Mouse (Mus musculus) spleen, embryonic (tissue): ENCODE results near the gene Pde4d.

Experiments used
- CTCF ChIA-PET: fragments of 350-600 bp; sonication (Branson Sonifier 250); formaldehyde crosslinking; loops from one replicate; lab custom pipeline; 2022; lab: Charles Lee

Pde4d gene

DNA sequence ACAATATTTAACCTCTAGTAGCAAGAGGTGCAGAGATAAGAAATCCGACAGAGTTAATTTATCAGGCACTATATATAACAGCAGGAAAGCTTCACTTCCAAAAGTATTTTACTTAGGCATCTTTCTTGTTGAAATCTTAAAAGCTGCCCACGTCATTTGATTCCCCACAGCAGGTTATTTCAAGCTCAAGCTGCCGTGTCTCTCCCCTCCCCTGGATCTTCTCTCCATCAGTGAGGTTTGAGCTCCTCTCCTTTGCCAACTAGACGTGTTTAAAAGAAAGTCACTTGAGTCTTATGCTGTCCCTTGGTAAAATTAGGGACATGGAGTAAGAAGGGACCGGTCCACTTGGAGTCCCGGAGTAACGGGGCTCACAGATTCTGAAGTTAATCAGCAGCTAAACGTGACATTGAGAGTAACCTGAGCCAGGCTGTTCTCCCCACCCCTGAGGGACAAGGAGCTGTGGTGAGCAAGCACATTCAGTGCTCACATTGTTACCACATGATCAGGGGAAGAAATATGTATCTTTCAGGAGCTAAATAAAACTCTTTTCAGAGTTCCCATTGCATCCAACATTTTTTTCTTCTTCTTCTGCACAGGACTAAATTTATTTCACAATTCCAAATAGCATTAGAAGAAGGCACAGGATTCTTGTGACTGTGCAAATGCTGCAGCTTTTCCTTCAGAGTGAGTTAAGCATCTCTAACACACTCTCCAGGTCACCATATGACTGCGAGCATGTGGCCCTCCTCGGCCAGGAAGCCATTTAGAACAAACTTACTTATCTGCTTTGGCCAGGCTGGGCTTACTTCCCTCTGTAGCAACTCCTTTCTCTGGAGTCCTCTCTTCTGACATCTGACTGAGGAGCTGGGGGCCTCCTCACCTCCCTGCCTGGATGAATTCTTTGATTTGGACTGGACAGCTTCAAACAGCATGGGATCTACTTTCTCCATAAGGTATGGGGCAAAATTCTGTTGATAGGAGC, at the start of gene Pde4d:
Gene Pde4d, plus strand, starts transcription at position 833 of the 982 bp plus-strand sequence.
- CTCF ChIA-PET = no interaction called here

DNA sequence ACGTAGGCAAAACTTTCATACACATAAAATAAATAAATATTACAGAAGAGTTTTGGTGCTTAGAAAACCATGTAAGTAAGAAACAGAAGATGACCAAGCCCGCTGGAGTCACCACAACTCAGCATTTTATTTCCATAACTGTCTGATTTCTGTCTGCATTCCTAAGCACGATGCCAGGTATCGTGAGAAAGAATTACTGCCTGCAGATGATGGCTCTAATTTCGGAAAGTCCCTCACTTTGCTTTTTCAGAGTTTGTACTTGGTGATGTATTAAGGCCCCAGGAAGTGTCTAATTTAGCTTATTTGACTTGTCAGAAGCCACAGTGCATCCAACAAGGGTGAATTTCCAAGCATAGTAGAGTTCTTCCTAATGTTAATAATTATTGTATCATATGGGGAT, 46.6 kb upstream of the Pde4d start:
- CTCF ChIA-PET = no interaction called here

DNA sequence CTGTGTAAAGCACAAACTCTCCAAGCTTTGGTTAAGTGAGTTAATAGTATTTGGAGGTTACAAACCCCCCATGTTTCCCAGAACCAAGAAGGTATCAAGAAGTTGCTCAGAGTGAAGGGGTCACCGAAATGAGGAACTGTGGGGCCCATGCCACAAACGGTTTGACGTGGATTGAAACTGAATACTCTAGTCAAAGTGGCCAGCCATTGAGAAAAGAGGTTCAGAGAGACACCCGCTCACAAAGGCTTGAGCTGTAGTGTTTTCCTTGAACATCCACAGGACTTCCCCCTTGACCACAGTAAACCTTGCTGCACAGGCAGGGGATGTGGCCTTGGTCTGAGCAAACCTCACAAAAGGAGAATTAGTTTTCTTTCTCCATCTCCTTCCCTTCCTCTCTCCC, 45.4 kb upstream of the Pde4d start:
- CTCF ChIA-PET = no interaction called here

DNA sequence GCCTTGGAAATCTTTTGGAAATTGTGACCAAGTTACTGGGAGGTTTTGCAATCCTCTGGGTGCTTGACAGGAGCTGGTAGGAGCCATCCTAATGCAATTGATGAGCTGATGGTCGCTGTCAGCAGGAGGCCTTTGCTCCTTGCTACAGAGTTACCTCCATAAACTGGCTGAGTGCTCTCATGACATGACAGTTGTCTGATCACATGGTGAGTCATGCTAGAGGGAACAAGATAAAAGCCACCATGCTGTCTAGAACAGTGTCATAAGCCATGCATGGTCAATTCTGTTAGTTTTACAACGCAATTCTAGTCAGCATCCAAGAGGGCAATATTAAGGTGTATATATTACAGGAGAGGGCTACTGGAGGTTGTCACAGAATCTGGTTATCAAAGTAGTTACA, 34.3 kb upstream of the Pde4d start:
- CTCF ChIA-PET = no interaction called here

DNA sequence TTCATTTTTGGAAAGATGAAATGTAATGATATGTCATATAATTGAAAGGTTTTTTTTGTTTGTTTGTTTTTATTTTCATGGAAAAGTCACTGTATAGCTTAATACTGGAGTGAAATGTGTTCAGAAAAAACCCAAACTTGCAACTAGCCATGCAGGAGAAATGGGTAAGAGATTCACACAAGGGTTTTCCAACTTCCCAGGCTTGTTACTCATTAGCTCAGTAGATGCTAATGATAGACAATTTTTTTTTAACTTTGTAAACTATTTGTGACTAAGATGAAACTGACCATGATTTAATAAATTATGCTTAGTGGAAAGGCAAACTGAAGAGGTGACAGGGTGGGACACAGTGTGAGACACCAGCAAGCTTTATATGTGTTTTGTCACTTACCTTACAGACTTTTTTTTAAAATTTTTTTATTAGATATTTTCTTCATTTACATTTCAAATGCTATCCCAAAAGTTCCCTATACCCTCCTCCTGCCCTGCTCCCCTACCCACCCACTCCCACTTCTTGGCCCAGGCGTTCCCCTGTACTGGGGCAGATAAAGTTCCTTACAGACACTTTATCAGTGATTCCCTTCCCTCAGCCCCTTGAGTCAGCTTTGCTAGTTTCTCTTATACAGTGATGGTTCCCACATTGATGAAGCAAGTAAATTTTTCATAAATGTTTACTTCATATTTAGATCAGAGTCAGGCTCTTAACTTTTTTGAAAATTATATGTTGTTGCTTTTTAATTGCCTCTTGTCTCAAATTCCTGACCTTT, 30.8 kb upstream of the Pde4d start:
- CTCF ChIA-PET = no interaction called here

DNA sequence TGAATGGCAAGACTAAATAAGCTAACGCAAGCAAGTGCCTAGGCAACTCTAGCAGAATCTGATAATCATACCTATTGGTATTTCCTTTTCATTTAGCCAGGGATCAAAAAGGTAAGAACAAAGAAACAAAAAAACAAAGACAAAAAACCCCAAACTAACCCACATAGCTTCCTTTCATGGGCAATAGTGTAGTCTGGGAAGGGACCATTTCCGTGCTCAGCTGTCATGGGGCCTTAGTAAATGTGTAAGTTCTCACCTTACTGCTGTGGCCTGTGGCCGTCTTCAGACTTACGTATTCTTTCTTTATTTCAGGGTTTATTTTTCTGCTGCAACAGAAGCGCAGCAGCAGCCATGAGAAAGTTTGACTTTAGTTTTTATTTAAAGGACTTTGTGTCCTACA, 23.4 kb upstream of the Pde4d start:
- CTCF ChIA-PET = no interaction called here

DNA sequence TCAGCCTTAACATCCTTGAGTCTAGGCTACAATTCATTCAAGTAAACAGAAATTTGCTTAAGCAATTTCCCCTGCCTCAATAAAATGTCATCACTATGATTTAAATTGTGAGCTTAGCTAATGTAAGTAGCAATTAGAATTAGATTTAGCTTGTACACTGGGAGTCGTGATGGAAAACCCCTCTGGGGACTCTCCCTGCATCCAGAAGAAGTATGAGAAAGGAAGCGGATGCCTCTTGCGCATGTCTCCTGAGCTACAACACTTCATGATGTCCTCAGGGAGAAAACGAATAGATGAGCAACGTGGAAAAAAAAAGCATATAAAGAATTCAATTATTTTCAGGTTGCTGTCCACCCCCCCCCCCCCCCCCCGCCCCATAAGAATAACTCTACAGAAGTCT, 20.9 kb upstream of the Pde4d start:
- CTCF ChIA-PET = no interaction called here

DNA sequence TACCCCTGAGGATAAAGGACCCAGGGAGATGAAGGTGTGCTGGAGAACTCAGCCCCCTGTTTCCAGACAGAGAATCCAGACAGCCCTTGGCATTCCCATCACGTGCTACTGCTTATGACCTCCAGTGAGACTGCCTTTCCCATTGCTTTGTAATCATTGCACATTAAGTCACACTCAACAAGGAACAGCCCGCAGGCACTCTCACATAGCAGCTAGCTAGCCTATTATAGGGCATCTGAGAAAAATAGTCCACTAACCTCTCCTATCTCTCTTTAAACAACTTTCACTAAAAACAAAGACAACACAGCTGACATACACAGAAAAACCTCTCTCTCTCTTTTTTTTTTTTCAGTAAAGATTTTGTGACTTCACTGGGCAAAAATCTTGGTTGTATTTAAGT, 20.1 kb upstream of the Pde4d start:
- CTCF ChIA-PET = no interaction called here

DNA sequence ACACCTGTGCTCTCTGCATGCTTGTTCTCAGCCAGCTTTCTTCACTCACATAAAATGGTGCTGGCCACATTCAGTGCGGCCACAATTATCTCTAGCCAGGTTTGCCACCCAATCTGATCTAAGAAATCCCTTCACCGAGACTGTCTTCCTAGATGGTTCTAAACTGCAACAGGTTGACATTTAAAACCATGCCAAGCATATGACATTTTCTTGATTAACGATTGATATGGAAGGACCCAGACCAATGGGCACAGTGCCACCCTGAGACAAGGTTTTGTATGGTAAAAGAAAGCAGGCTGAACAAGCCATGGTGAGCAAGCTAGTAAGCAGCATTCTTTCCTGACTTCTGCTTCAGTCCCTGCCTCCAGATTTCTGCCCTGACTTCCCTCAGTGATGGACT, 18.0 kb upstream of the Pde4d start:
- CTCF ChIA-PET = interaction anchor here (0.6 to 0.7 kb wide), 2 partner anchors 45 to 1470 kb away, joined by 6 to 8 read pairs; no protein-coding TSS in a partner anchor

DNA sequence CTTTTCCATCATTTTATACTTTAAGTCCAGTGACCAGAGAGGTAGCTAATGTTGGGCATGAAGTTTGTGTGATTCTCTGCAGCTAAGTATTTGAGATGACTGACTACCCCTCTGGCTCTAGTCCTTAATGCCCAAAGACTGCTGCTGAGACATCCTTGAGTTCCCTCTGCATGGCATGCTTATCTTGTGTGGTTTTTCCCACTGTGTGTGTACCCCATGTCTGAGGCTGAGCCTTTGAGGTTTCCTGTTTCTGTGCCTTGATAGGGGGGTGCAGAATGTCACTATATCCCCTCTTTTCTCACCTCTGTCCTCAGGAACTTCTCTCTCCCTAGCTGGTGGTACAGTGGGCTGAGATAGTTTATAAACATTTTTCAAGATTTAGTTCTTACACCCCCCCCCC, 14.1 kb upstream of the Pde4d start:
- CTCF ChIA-PET = no interaction called here

DNA sequence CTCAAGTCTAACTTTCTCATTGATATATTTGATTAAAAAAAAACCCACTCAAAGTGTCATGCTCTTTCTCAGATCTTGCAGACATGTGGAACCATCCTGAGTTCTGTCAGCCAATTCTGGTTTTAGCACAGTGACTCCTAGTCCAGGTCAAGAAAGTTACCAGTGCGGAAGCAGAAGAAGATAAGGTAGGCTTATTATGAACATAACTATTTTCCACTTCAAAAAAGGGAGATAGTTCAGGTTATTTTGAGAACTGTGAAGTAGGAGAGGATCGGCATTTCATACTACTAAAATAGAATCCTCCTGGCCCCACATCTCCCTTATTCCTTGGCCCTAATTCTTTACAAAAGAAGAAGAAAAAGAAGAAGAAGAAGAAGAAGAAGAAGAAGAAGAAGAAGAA, 12.3 kb upstream of the Pde4d start:
- CTCF ChIA-PET = no interaction called here

DNA sequence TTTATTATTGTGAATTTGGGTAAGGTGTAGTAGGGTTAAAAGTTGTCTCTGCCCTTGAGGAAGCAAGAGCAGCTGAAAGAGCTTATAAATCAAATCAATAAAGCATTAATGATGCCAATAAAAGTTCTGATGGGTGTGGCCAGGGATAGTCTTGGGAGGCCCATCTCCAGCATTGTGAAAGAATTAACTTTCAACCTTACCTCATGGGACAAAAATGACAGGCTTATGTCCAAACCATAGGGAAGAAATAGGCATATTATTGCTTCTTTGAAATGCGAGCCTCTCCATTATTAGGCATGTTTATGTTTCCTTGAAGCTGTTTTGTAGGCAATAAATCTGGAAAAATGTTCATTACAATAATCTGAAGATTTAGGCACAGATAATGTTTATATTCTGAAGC, 10.7 kb upstream of the Pde4d start:
- CTCF ChIA-PET = no interaction called here

DNA sequence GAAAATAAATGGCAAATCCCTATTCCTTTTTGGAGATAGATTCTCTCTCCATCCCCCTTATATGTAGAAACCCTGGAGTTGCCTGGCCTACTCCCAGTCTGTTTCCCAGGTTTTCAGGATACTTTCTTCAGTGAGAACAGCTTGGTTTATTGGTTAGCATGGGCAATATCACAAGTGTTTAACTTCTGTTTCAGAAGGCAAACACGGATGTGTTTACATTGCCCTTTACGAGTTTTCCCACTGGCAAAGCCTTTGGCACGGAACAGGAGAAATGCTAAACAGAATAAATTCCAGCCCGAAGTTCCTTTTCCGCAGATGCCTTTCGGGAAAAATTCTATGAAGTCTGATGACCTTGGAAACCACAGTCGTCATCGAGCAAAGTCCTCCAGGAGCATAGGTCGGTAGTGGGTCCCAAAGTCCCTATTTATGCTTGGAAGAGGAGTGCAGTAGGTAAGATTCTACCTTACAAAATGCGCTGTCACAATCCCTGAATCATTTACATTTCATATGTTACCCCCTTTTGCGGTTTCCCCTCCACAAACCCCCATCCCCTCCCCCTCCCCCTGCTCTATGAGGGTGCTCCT, 1.3 kb upstream of the Pde4d start:
- CTCF ChIA-PET = no interaction called here

DNA sequence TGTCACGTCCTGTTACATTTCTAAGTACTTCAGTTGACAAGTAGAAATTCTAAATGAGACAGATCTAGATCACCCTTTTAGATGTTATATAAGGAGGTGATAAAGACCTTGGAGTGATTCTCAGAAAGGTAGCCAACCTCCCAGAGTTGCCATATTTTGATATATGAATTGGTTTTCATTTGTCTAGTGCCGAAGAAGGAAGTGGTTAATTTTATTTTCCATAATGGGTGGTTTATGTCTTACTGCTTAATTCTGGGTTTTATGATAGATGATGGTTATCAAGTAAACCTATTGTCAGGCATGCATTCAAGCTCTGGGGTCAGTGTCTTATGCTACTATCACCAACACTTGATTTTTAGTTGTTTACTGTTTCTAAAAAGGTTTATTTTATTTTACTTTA, 1.4 kb downstream of the Pde4d start:
- CTCF ChIA-PET = no interaction called here

DNA sequence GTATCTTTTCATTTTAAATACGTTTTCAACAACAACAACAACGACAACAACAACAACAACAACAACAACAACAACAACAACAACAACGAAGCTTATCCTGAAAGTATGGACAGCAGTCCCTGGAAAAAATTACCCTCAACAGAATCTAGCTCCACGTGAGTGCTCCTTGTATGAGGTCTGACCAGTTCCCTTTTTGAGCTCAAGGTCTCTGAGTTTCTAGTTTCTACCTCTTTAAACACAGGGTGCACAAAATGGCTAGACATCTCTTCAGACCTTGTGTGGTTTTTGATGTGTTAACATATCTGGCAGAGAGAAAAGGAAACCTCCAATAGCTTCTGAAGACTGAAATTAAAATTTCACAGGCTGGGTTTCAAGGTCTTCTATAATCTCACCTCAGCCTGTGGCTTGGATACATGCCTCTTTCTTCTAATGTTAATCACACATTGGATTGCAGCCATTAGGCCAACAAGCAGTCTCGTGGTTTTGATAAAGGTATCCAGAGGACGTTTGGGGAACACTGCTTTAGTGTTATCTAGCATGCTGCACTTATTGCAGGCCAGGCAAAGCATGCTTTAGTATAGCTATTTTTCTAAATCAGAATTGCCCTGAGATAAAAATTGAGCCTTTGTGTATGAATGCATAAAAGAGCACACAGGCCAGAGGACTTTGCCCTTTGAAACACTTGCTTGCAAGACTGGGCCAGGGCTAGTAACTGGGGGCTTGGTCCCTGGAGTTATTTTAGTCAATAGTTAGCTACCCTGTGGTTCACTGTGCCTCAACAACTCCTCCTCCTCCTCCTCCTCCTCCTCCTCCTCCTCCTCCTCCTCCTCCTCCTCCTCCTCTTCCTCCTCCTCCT, 3.5 kb downstream of the Pde4d start:
- CTCF ChIA-PET = no interaction called here

DNA sequence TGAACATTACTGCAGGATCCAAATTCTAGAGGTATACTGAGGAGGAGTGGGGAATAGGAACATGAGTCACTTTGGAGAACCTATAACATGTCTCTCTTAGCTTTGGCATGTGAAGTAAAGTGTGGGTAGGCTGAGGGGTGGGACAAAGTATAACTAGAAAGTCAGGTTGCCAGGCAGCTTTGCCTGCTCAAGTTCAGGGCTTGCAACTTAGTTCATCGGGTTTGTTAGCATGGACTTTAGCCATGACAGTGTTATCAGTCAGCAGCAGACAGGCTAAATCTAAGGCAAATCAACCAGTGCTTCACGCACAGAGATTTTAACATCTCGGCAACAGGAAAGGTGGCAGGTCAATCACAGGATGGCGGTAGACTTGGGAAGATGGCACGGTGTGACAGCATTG, 12.8 kb downstream of the Pde4d start:
- CTCF ChIA-PET = no interaction called here

DNA sequence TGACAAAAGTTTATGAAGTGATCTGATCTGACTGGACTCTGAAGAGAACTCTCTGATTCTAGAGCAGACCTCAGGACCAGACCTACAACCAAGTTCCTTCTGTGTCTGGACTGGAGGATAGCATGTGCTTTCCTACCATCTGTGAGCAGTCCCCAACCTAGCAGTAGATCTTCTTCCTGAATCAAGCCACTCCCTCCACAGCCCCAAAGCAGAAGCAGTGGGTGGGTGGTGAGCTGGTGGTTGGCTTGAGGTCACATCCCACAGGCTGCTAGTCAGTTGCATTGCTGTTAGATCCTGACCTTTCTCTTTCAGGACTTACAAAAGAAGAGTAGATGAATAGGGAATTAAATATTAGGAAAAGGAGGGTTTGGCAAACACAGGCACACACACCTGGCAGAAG, 16.0 kb downstream of the Pde4d start:
- CTCF ChIA-PET = no interaction called here

DNA sequence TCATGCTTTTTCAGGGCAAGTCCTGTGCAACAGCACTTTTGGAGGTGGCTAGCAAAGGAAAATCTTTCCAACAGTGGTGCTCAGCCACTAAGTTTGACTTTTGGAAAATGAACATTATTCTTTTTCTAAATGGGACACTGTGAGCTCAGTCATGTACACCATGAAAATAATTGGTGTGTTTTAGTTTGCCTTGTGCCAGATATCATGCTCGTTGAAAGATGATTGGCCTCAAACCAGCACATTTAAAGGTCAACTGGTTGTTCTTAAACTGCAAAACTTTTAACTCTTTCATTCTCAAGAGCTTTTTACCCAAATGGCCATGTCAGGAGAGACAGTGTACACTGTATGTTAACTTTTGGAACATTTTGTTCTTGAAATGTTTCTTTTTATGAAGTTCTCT, 17.3 kb downstream of the Pde4d start:
- CTCF ChIA-PET = interaction anchor here (1.1 kb wide), 1 partner anchor 111 kb away, joined by 4 read pairs; no protein-coding TSS in a partner anchor

DNA sequence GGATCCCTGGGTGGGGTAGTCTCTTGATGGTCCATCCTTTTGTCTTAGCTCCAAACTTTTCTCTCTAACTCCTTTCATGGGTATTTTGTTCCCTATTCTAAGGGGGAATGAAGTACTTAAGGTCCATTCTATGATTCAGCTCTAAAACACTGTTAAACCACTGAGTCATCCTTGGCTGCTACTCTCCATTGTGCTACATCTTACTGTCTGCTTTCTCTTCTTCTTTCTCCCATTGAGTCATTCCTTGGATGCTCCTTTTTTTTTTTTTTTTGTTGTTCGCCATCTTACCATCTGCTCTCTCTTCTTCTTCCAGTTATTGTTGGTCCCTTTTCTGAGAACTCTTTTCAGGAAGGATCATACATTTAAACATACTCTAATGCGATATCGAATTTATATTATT, 30.7 kb downstream of the Pde4d start:
- CTCF ChIA-PET = no interaction called here

DNA sequence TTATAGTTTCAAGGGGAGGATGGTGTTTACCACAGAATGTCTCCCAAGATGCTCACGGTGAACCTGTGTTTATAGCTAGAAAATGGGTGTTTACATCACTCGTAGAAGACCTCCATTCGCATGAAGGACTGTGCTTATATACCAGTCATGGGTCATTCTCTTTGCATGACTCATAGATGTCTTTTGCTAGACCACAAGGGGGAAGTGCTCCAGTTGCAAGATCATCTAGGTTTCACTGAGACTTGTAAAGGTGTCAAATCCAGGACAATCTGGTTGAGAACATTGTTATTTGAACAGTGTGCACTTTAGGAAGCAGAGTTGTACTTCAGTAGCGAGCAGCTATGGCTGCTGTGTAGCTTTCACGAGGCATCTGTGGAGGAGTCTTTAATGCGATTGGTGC, 35.3 kb downstream of the Pde4d start:
- CTCF ChIA-PET = no interaction called here

DNA sequence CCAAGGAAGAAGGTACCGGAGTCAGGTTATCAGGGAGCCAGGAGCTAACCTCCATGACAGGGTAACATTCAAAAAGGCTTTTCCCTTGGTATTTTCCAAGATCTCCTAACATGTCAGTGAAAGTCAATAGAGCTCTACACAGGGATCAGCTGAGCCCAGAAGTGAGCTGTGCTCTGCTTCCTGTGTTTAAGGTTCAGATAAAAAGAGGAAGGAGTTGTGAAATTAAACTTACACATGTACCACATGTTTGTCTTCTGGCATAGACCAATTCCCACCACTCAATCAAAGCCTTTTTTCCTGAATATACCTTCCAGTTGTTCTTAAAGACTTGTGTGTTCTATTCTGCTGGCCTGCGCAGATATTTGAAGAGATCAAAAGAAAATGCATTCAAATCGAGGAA, 37.3 kb downstream of the Pde4d start:
- CTCF ChIA-PET = no interaction called here
